Mouse (Mus musculus) gastrocnemius, adult 8-10 months (tissue): ENCODE results near the gene Sft2d1. TPM values are rescaled to one million over a fixed set of nuclear protein-coding genes. Genes with fewer than 3 reads are reported as not detected.

Experiments
- DNase-seq, 2 experiments: peaks; one replicate each; pipeline ENCODE4 v3.0.0; 2022; ENCODE audit warnings: low spot score in 2 of 2
- total RNA-seq, 4 experiments: library from RNA; stranded (reverse); gene quantifications; 2 replicates each; pipeline ENCODE4 v1.2.4; 2022

The Sft2d1 gene
- total RNA-seq, 4 experiments from 2014 or later: 7.1 to 8.1 (median 7.7) TPM

DNA sequence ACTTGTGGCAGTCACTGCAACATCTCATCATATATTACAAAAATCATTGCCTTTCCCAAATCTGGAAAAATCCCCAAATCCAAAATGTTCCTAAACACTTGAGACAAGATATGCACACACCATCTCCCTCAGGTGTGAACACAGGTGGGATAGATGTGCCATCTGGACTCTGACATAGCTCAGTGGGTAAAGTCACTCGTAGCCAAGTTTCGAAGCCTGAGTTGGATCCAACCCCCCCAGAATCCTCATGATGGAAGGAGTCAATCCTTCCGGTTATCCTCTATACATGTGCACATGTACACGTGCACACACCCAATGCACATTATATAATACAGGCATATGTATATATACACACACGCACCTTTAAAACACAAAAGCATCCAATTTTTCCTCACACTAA lies 50.0 kb downstream of the Sft2d1 start:
- DNase-seq: no peak

DNA sequence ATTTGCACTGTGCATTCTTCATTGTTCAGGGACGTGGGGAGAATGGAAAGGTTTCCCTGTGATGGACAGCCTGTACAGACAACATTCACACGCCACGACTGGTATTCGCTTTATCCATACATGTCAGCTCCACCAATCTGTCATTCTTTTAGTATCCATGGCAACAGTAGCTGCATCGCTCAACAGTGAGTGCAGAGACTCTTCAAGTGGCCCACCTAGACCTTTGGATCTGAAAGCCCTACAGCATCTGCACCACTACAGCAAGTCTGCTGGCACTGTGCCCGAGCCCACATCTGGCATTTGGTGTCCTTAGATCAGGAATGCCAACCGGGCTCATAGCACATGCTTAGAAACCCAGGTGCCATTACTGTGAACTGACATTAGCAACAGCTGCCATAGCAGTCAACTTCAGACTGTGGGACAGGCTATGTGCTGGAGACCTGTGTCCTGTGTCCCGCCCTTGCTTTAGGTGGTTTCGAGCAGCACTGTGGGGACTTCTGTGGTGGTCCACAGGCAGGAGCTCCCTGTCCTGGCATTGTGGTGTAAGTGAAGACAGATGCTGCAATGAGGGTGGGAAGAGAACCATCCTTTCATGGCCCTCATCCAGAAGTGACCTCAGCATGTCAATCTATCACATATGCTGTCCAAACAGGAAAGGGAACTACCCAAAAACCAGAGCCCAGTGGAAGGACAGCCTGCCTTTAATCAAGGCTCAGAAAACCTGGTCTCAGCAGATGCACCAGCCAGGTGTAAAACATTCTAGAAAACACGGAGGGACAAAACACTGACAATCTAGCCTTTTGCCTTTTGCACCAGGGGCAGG lies 50.6 kb downstream of the Sft2d1 start:
- no peak for DNase-seq

DNA sequence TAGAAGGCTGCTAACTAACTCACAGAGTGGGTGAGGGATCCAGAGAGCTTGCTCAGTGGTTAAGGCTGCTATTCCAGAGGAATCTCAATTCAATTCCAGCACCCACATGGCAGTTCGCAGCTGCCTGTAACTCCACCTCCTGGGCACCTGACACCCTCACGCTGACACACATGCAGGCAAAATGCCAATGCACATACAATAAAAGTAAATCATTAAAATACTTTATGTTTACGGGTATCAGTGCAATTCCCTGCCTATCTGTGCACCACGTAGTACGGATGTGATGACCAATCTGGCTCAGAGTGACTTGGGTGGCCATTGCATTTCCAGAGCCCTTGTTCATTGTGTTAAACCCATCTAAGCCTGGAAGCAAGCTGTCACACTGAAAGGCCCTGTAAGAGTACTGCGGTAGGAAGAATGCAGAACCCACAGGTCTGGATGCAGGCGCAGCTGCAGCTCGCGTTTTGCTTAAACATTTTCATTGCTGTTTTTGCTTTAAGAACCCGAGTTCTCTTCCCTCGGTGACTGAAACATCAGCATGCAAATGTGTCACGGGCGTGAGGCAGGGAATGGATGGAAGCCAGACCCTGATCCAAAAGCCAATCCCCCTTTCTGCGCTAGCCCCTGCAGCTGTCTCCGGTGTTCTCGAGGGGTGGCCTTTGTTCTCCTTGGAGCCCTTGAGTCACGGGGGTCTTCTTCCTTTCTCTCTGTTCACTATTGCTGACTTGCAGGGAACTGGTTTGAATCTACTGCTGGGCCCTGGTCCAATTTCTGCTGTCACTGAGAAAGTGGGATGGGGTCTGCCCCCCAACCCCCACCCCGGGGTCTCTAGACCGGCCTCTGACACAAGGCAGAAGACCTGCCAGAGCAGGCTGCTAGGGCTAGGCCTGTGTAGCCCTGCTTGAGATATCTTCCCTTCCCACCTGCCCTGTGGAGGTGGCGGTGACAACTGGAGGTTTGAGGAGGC lies 56.9 kb downstream of the Sft2d1 start:
- DNase-seq: no peak

DNA sequence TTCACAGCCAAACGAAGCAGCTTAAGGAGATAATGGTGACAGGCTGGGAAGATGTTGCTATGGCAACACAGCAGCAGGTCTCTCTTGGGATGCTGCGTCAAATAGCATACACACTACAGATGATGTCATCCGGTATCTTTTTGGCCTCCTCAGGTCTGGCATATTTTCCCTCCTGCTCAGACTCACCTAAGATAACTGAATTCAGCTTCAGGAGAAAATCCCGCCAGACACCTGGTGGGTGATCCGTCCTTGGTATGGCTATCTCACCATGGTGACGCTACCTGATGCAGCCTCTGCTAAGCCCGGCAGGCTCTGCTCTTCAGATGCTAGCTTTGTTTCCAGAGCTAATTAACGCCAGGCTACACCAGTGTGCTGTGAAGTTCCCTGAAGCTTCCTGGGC lies 57.7 kb downstream of the Sft2d1 start:
- no peak for DNase-seq

DNA sequence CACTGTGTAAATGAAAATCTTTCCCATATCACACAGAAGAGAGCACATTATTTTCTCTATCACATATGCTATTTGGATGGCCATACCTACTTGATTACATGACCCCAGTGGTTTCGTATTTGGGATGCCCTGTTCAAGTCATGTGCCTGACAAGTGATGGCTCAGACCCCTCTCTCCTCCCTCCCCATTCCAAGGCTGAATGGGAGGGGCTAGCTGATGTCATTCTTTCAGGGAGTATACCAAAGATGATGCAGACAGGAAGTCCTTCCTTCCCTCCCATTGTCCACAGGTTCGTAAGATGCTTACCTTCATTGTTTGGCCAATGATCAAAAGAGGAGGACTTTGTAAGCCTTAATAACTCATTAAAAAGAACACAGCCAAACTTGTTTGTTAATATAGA lies 58.3 kb downstream of the Sft2d1 start:
- no peak for DNase-seq

DNA sequence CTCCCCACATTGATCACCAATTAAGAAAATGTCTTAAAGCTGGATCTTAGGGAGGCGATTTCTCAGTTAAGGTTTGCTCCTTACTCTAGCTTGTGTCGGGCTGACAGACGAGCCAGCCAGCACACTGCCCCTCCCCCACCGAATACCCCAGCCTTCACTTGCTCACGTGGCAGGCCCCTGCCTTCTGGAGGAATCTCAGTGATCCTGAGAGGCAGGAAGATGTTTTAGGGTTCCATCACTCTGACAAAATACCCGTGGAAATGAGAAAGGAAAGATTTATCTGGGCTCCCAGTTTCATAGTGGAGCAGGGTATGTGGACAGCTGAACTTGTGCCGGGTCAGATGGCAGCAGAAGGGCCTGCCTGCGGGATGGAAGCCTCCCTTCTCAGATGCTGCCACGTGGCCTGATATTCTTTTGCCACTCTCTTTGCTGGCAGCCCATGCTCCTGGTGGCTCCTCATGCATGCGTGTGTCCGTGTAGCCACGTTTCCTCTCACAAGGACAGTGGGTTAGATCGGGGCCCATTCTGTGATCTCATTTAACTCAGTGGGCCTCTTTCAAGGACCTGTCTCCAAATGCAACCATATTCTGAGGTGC lies 59.8 kb downstream of the Sft2d1 start:
- no peak for DNase-seq

DNA sequence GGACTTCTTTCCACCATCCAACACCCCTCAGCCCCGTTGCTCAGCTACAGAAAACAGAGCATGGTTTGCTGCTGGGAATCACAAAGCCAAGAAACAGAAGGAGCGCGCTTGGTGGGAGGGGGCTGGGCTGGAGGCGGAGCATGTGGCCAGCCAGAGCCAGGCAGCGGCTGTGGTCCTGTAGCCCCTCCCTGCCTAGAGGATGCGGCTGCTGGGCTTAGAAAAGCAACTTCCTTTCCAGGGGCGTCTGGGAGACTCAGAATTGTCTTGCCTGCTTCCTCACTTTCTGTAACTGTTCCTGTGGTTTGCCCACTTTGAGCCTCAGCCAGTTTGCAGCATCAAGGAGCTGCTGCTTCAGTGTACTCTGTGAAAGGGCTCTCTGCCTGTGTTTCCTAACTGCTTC lies 60.9 kb downstream of the Sft2d1 start:
- peak in 1 of 2 experiments; percentile 7 for DNase-seq

DNA sequence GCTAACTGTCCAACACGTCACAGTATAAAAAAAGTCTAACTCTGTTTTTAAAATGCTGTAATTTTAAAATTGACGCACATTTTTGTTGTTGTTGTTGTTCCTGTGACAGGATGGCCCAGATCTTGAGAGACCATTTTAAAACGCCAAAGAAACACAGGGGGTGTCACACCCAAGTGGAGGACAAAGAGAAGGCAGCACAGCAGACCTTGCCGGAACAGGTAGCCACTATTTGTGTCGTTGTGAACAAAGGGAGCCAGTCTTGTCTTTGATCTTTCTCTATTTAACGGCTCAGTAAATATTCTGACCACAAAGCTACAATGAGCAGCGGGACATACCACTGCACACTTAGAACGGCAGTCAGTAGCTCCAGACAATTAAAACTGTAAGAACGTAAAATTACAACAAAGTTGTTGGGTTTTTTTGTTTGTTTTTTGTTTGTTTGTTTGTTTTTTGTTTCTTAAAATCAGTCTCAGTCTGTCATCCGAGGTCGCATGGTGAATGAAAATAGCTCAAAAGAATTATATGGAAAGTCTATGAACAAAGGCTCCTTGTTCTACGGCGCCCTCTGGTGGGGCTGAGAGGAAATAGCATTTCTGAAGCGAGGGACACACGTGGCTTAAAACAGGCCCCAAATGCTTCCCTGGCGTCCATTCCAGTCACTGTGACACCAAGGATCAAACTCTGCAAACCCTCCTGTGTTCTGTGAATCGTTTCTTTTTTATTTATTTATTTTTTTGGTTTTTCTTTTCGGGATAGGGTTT lies 61.6 kb downstream of the Sft2d1 start:
- DNase-seq: peak; percentile 29 to 48

Other genes with a start within 250 kb of the Sft2d1 start
- gene Gm49673, start 163.3 kb upstream of the Sft2d1 start, total RNA-seq: under 1 TPM in 2 of 4 experiments, not detected in 2; 0.15 to 0.54 TPM
- gene Rnaset2a, start 163.0 kb upstream of the Sft2d1 start, total RNA-seq: 10 to 100 TPM; 15.2 to 21.7 (median 18.0) TPM
- gene Fgfr1op, start 145.6 kb upstream of the Sft2d1 start, total RNA-seq: 10 to 100 TPM; 14.6 to 19.1 (median 15.8) TPM
- not detected for gene Ccr6, start 75.1 kb upstream of the Sft2d1 start, total RNA-seq
- gene Mpc1, start 28.2 kb upstream of the Sft2d1 start, total RNA-seq: 100 to 1,000 TPM; 425 to 485 (median 461) TPM
- under 1 TPM in 3 of 4 experiments, not detected in 1; 0.08 to 0.46 (median 0.10) TPM for gene Prr18, start 26.4 kb downstream of the Sft2d1 start, total RNA-seq
- gene T2, start 44.9 kb downstream of the Sft2d1 start, total RNA-seq: not detected
- not detected for gene T, start 123.3 kb downstream of the Sft2d1 start, total RNA-seq
- 1 to 10 TPM; 1.5 to 4.4 (median 2.8) TPM for gene Pde10a, start 214.3 kb downstream of the Sft2d1 start, total RNA-seq